Mouse (Mus musculus): ENCODE measurements around the gene Heatr5a.

- no peak for TF ChIP-seq CTCF (IDR thresholded peaks at IDR 0.05; ENCODE audit: low read depth)
- TF ChIP-seq EP300 (optimal IDR thresholded peaks at IDR 0.05): no peak
Observed at GRCm38 (mm10) chr12:51851155-51851554, 120.0 kb downstream of the Heatr5a start.
